Mouse (Mus musculus): ENCODE data around the gene Tulp3. TPM values are rescaled to one million over a fixed set of nuclear protein-coding genes. Genes with fewer than 3 reads are reported as not detected.

Gene Tulp3
- polyA plus RNA-seq, 1 experiment from 2014 or later: 11.3 TPM

- Histone ChIP-seq H3K4me1 (ENCODE audit: control insufficient read depth, insufficient read depth, low read length) (peaks cover 5% of the 10 kb centered on the region), H3K4me2 (ENCODE audit: low read depth, low read length) (no peak overlapping the region), H3K4me3 (ENCODE audit: low read length) (no peak overlapping the region), H3K27me3 (replicated peaks; ENCODE audit: control insufficient read depth, insufficient read depth, low read length) (no peaks in the 10 kb centered on the region), H3K27ac (ENCODE audit: low read length) (no peak overlapping the region), H3K36me3 (ENCODE audit: control insufficient read depth, insufficient read depth, low read length) (no peaks in the 10 kb centered on the region), H3K9me3 (ENCODE audit: control insufficient read depth, low read length) (no peaks in the 10 kb centered on the region), H3K9ac (ENCODE audit: low read depth, low read length) (no peak overlapping the region)
- 70% methylated on average over 5 of the region's 5 CpGs for WGBS
- no peak for ATAC-seq
These were observed 64.4 kb downstream of the Tulp3 start for GRCm38 (mm10) chr6:128291284-128291683.

- Histone ChIP-seq H3K4me2 (ENCODE audit: low read depth, low read length) (no peak overlapping the region), H3K27ac (ENCODE audit: low read length) (no peak overlapping the region), H3K9ac (ENCODE audit: low read depth, low read length) (no peak overlapping the region), H3K27me3 (replicated peaks; ENCODE audit: control insufficient read depth, insufficient read depth, low read length) (no peaks in the 10 kb centered on the region), H3K4me3 (ENCODE audit: low read length) (no peak overlapping the region), H3K9me3 (ENCODE audit: control insufficient read depth, low read length) (no peaks in the 10 kb centered on the region), H3K36me3 (ENCODE audit: control insufficient read depth, insufficient read depth, low read length) (no peaks in the 10 kb centered on the region), H3K4me1 (ENCODE audit: control insufficient read depth, insufficient read depth, low read length) (peaks cover 8% of the 10 kb centered on the region)
- ATAC-seq: no peak
- 88% methylated on average over 6 of the region's 6 CpGs for WGBS
These were observed 67.0 kb downstream of the Tulp3 start for GRCm38 (mm10) chr6:128288681-128289080.

- peaks cover 8% of the 10 kb centered on the region for H3K4me1 ChIP-seq (ENCODE audit: control insufficient read depth, insufficient read depth, low read length)
- H3K27ac ChIP-seq (ENCODE audit: low read length): peak overlapping the region; percentile 3; the same call in 1 of the 2 replicates
- peak overlapping the region; percentile 58 for H3K9ac ChIP-seq (ENCODE audit: low read depth, low read length)
- no peaks in the 10 kb centered on the region for H3K27me3 ChIP-seq (replicated peaks; ENCODE audit: control insufficient read depth, insufficient read depth, low read length)
- H3K4me3 ChIP-seq (ENCODE audit: low read length): peak overlapping the region; percentile 31
- H3K4me2 ChIP-seq (ENCODE audit: low read depth, low read length): peak overlapping the region; percentile 48
- no peaks in the 10 kb centered on the region for H3K9me3 ChIP-seq (ENCODE audit: control insufficient read depth, low read length)
- WGBS: 4% methylated on average over 16 of the region's 16 CpGs
- H3K36me3 ChIP-seq (ENCODE audit: control insufficient read depth, insufficient read depth, low read length): no peaks in the 10 kb centered on the region
- peak; percentile 90 for ATAC-seq
These were observed 69.7 kb downstream of the Tulp3 start for GRCm38 (mm10) chr6:128285792-128286430.

- H3K4me2 ChIP-seq (ENCODE audit: low read depth, low read length): no peak overlapping the region
- H3K36me3 ChIP-seq (ENCODE audit: control insufficient read depth, insufficient read depth, low read length): no peaks in the 10 kb centered on the region
- no peak overlapping the region for H3K27ac ChIP-seq (ENCODE audit: low read length)
- H3K9me3 ChIP-seq (ENCODE audit: control insufficient read depth, low read length): no peaks in the 10 kb centered on the region
- ATAC-seq: no peak
- H3K4me3 ChIP-seq (ENCODE audit: low read length): no peak overlapping the region
- WGBS: 60% methylated on average over 3 of the region's 3 CpGs
- peaks cover 20% of the 10 kb centered on the region for H3K4me1 ChIP-seq (ENCODE audit: control insufficient read depth, insufficient read depth, low read length)
- no peaks in the 10 kb centered on the region for H3K27me3 ChIP-seq (replicated peaks; ENCODE audit: control insufficient read depth, insufficient read depth, low read length)
- H3K9ac ChIP-seq (ENCODE audit: low read depth, low read length): no peak overlapping the region
These were observed 73.5 kb downstream of the Tulp3 start for GRCm38 (mm10) chr6:128282126-128282525.

GRCm38 (mm10) chr6:128280472-128281145, 75.0 kb downstream of the Tulp3 start:
- Histone ChIP-seq H3K4me1 (ENCODE audit: control insufficient read depth, insufficient read depth, low read length) (peaks cover 15% of the 10 kb centered on the region), H3K4me2 (ENCODE audit: low read depth, low read length) (no peak overlapping the region), H3K27ac (ENCODE audit: low read length) (peak overlapping the region; percentile 31; the same call in 1 of the 2 replicates)

GRCm38 (mm10) chr6:128279608-128280007, 76.0 kb downstream of the Tulp3 start:
- Histone ChIP-seq H3K4me2 (ENCODE audit: low read depth, low read length) (no peak overlapping the region), H3K36me3 (ENCODE audit: control insufficient read depth, insufficient read depth, low read length) (no peaks in the 10 kb centered on the region), H3K4me3 (ENCODE audit: low read length) (no peak overlapping the region), H3K9ac (ENCODE audit: low read depth, low read length) (no peak overlapping the region), H3K27me3 (replicated peaks; ENCODE audit: control insufficient read depth, insufficient read depth, low read length) (no peaks in the 10 kb centered on the region), H3K4me1 (ENCODE audit: control insufficient read depth, insufficient read depth, low read length) (peaks cover 15% of the 10 kb centered on the region), H3K27ac (ENCODE audit: low read length) (no peak overlapping the region), H3K9me3 (ENCODE audit: control insufficient read depth, low read length) (no peaks in the 10 kb centered on the region)
- WGBS: 37% methylated on average over 5 of the region's 5 CpGs
- ATAC-seq: no peak

More at GRCm38 (mm10) chr6:128280472-128281145, 75.0 kb downstream of the Tulp3 start:
- WGBS: 45% methylated on average over 14 of the region's 14 CpGs
- H3K27me3 ChIP-seq (replicated peaks; ENCODE audit: control insufficient read depth, insufficient read depth, low read length): no peaks in the 10 kb centered on the region
- H3K36me3 ChIP-seq (ENCODE audit: control insufficient read depth, insufficient read depth, low read length): no peaks in the 10 kb centered on the region
- no peak overlapping the region for H3K4me3 ChIP-seq (ENCODE audit: low read length)
- H3K9ac ChIP-seq (ENCODE audit: low read depth, low read length): no peak overlapping the region
- no peaks in the 10 kb centered on the region for H3K9me3 ChIP-seq (ENCODE audit: control insufficient read depth, low read length)
- peak; percentile 22; the same call in 1 of the 2 replicates for ATAC-seq

- no peaks in the 10 kb centered on the region for H3K27me3 ChIP-seq (replicated peaks; ENCODE audit: control insufficient read depth, insufficient read depth, low read length)
- peaks cover 15% of the 10 kb centered on the region for H3K4me1 ChIP-seq (ENCODE audit: control insufficient read depth, insufficient read depth, low read length)
- ATAC-seq: no peak
- WGBS: 61% methylated on average over 4 of the region's 4 CpGs
- no peak overlapping the region for H3K27ac ChIP-seq (ENCODE audit: low read length)
- no peak overlapping the region for H3K4me3 ChIP-seq (ENCODE audit: low read length)
- H3K9me3 ChIP-seq (ENCODE audit: control insufficient read depth, low read length): no peaks in the 10 kb centered on the region
- H3K9ac ChIP-seq (ENCODE audit: low read depth, low read length): no peak overlapping the region
- no peak overlapping the region for H3K4me2 ChIP-seq (ENCODE audit: low read depth, low read length)
- no peaks in the 10 kb centered on the region for H3K36me3 ChIP-seq (ENCODE audit: control insufficient read depth, insufficient read depth, low read length)
These were observed 76.6 kb downstream of the Tulp3 start for GRCm38 (mm10) chr6:128279099-128279498.

- Histone ChIP-seq H3K9me3 (ENCODE audit: control insufficient read depth, low read length) (no peaks in the 10 kb centered on the region), H3K4me1 (ENCODE audit: control insufficient read depth, insufficient read depth, low read length) (peaks cover 15% of the 10 kb centered on the region), H3K4me2 (ENCODE audit: low read depth, low read length) (peak overlapping the region; percentile 11; the same call in 1 of the 2 replicates), H3K27ac (ENCODE audit: low read length) (peak overlapping the region; percentile 89), H3K4me3 (ENCODE audit: low read length) (no peak overlapping the region), H3K9ac (ENCODE audit: low read depth, low read length) (no peak overlapping the region), H3K36me3 (ENCODE audit: control insufficient read depth, insufficient read depth, low read length) (no peaks in the 10 kb centered on the region), H3K27me3 (replicated peaks; ENCODE audit: control insufficient read depth, insufficient read depth, low read length) (no peaks in the 10 kb centered on the region)
- peak; percentile 53 for ATAC-seq
- WGBS: 72% methylated on average over 11 of the region's 11 CpGs
These were observed 78.2 kb downstream of the Tulp3 start for GRCm38 (mm10) chr6:128277132-128278085.

GRCm38 (mm10) chr6:128276349-128276748, 79.3 kb downstream of the Tulp3 start:
- Histone ChIP-seq H3K9ac (ENCODE audit: low read depth, low read length) (no peak overlapping the region), H3K27me3 (replicated peaks; ENCODE audit: control insufficient read depth, insufficient read depth, low read length) (no peaks in the 10 kb centered on the region), H3K4me2 (ENCODE audit: low read depth, low read length) (no peak overlapping the region), H3K36me3 (ENCODE audit: control insufficient read depth, insufficient read depth, low read length) (no peaks in the 10 kb centered on the region), H3K4me3 (ENCODE audit: low read length) (no peak overlapping the region), H3K27ac (ENCODE audit: low read length) (no peak overlapping the region), H3K9me3 (ENCODE audit: control insufficient read depth, low read length) (no peaks in the 10 kb centered on the region), H3K4me1 (ENCODE audit: control insufficient read depth, insufficient read depth, low read length) (peaks cover 15% of the 10 kb centered on the region)
- no peak for ATAC-seq
- WGBS: 93% methylated on average over 6 of the region's 6 CpGs

Measured in intestine, embryonic 16.5 days (tissue).